Mouse (Mus musculus): ENCODE data around the gene Ank3. TPM values are rescaled to one million over a fixed set of nuclear protein-coding genes. Genes with fewer than 3 reads are reported as not detected.

Gene Ank3
- polyA plus RNA-seq, 1 experiment = 1.2 TPM

DNA sequence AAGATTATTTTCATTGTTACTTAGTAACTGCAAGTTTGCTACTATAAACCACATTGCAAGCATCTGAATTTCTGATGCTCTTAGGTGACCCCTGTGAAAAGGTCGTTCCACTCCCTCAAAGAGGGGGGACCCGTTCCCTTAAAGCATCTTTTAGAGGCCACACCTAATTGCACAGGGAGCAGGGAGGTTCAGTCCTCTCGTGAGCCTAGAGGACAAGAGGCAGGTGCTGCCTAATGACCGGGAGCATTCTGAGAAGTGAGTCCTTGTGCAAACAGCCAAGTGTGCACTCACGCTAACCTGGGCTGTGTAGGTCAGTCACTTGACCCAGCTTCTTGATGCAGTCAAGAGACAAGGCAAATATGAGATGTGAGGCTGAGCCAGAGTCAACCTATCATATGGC lies 52.4 kb downstream of the Ank3 start:
- H3K4me3 ChIP-seq (ENCODE audit: extremely low read depth, insufficient read depth, insufficient read length) = no peak overlapping the region
- WGBS = 70% methylated on average over 5 of the region's 5 CpGs
- H3K36me3 ChIP-seq (ENCODE audit: control insufficient read depth, insufficient read depth, low read length) = no peaks in the 10 kb centered on the region
- no peaks in the 10 kb centered on the region for H3K27me3 ChIP-seq (ENCODE audit: control insufficient read depth, insufficient read depth, low read length)
- TF ChIP-seq POLR2A (IDR thresholded peaks at IDR 0.05; ENCODE audit: low read depth, low read length) (no peak), CTCF (IDR thresholded peaks at IDR 0.05; ENCODE audit: extremely low read depth, insufficient read depth, insufficient read length, insufficient replicate concordance) (no peak)
- no peaks in the 10 kb centered on the region for H3K4me1 ChIP-seq (ENCODE audit: control insufficient read depth, insufficient read depth, insufficient read length)
- H3K27ac ChIP-seq (ENCODE audit: insufficient read depth, low read length) = no peak overlapping the region
- no peak for DNase-seq (ENCODE audit: low read depth in 1 of 2, low spot score in 2 of 2)

DNA sequence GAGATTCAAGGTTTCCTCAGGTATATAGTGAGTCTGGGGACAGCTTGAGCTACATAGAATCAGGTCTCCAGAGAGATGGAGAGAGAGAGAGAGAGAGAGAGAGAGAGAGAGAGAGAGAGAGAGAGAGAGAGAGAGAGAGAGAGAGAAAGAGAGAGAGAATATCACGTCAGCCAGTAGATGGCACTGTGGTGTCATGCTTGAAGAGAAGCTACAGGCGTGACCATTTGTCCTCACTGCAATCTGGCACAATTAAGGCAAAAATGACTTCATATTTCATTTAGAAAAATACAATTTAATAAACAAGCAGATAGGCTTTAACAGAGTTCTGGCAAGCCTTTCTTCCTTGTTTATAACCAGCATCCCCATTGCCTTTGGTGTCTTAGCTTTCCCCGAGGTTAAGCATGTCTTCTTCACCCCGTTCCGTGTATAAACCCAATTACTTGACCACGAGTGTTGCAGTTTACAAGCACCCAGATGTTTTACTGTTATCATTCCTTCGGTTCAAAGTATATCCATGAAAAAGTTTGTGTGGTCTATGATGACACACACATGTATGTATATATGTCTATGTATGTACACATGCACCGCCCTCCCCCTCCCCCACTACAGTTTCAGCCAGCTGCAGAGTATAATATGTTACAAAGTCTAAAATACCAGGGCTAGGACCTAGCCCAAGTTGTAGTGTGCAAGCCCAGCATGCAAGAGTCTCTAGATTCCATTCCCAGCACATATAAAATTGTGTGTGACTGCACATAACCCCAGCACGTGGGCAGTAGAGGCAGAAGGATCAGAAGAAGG lies 53.8 kb downstream of the Ank3 start:
- TF ChIP-seq CTCF (IDR thresholded peaks at IDR 0.05; ENCODE audit: extremely low read depth, insufficient read depth, insufficient read length, insufficient replicate concordance) = no peak
- TF ChIP-seq POLR2A (IDR thresholded peaks at IDR 0.05; ENCODE audit: low read depth, low read length) = no peak
- H3K27ac ChIP-seq (ENCODE audit: insufficient read depth, low read length) = no peak overlapping the region
- DNase-seq (ENCODE audit: low read depth in 1 of 2, low spot score in 2 of 2) = no peak
- H3K27me3 ChIP-seq (ENCODE audit: control insufficient read depth, insufficient read depth, low read length) = no peaks in the 10 kb centered on the region
- H3K36me3 ChIP-seq (ENCODE audit: control insufficient read depth, insufficient read depth, low read length) = no peaks in the 10 kb centered on the region
- WGBS = 62% methylated on average over 9 of the region's 9 CpGs
- no peaks in the 10 kb centered on the region for H3K4me1 ChIP-seq (ENCODE audit: control insufficient read depth, insufficient read depth, insufficient read length)
- no peak overlapping the region for H3K4me3 ChIP-seq (ENCODE audit: extremely low read depth, insufficient read depth, insufficient read length)

DNA sequence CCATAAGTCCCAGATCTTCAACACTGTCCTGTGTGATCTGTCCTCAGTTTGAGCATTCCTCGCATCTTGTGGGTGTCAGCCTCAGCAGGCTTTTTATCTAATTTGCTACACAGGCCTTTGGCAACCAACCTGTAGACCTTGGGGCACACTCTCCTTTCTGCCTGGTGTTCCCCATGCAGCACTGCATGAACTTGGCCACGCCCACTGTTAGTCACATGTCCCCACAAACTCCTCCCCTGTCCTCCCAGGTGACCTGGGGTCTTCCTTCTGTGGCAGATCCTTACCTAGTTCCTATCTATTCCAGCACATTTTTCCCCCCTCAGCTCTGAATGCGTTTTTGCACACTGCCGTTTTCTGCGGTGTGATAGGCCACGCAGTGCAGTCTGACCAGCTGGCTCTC lies 55.0 kb downstream of the Ank3 start:
- Histone ChIP-seq H3K36me3 (ENCODE audit: control insufficient read depth, insufficient read depth, low read length) (no peaks in the 10 kb centered on the region), H3K27me3 (ENCODE audit: control insufficient read depth, insufficient read depth, low read length) (no peaks in the 10 kb centered on the region), H3K27ac (ENCODE audit: insufficient read depth, low read length) (no peak overlapping the region), H3K4me1 (ENCODE audit: control insufficient read depth, insufficient read depth, insufficient read length) (no peaks in the 10 kb centered on the region), H3K4me3 (ENCODE audit: extremely low read depth, insufficient read depth, insufficient read length) (no peak overlapping the region)
- no peak for TF ChIP-seq CTCF (IDR thresholded peaks at IDR 0.05; ENCODE audit: extremely low read depth, insufficient read depth, insufficient read length, insufficient replicate concordance)
- TF ChIP-seq POLR2A (IDR thresholded peaks at IDR 0.05; ENCODE audit: low read depth, low read length) = no peak
- DNase-seq (ENCODE audit: low read depth in 1 of 2, low spot score in 2 of 2) = no peak
- 85% methylated on average over 6 of the region's 6 CpGs for WGBS

DNA sequence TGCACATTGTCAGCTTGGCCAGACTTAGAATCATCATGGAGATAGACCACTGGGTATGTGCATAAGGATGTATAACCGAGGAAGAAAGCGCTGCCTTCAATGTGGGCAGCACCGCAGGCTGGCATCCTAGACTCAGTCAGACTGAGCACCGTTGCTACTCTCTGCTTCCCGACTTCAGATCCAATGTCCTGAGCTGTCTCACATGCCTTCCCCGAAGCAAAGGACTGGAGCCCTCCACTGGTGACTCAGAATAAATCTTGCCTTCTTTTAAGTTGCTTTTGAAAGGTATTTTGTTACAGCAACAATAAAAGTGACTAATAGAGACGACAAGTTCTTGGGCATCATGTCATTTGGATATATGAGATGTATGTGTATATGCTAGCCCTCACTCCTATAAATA lies 55.9 kb downstream of the Ank3 start:
- Histone ChIP-seq H3K4me3 (ENCODE audit: extremely low read depth, insufficient read depth, insufficient read length) (no peak overlapping the region), H3K36me3 (ENCODE audit: control insufficient read depth, insufficient read depth, low read length) (no peaks in the 10 kb centered on the region), H3K27ac (ENCODE audit: insufficient read depth, low read length) (no peak overlapping the region), H3K4me1 (ENCODE audit: control insufficient read depth, insufficient read depth, insufficient read length) (no peaks in the 10 kb centered on the region), H3K27me3 (ENCODE audit: control insufficient read depth, insufficient read depth, low read length) (no peaks in the 10 kb centered on the region)
- no peak for TF ChIP-seq POLR2A (IDR thresholded peaks at IDR 0.05; ENCODE audit: low read depth, low read length)
- TF ChIP-seq CTCF (IDR thresholded peaks at IDR 0.05; ENCODE audit: extremely low read depth, insufficient read depth, insufficient read length, insufficient replicate concordance) = no peak
- 76% methylated on average over 7 of the region's 7 CpGs for WGBS
- no peak for DNase-seq (ENCODE audit: low read depth in 1 of 2, low spot score in 2 of 2)

DNA sequence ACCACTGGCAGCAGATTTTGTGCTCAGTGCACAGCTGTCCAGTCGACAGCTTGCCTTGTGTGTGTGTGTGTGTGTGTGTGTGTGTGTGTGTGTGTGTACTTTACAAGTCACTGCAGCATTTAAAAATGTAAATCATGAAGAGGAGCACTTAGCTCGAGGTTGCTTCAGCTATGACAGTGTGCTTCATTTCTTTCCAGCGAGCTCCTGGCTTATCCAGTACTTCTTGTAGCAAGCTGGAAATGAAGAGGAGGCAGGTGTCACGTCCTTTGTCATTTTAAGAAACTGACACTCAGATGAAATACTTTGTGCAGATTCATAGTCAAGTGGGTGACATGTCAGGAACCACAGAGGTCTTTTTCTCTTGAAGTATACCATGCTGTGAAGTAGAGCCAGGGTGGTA lies 66.3 kb downstream of the Ank3 start:
- DNase-seq (ENCODE audit: low read depth in 1 of 2, low spot score in 2 of 2) = no peak
- Histone ChIP-seq H3K4me3 (ENCODE audit: extremely low read depth, insufficient read depth, insufficient read length) (no peak overlapping the region), H3K4me1 (ENCODE audit: control insufficient read depth, insufficient read depth, insufficient read length) (no peaks in the 10 kb centered on the region), H3K36me3 (ENCODE audit: control insufficient read depth, insufficient read depth, low read length) (no peaks in the 10 kb centered on the region), H3K27me3 (ENCODE audit: control insufficient read depth, insufficient read depth, low read length) (no peaks in the 10 kb centered on the region), H3K27ac (ENCODE audit: insufficient read depth, low read length) (no peak overlapping the region)
- 74% methylated on average over 4 of the region's 4 CpGs for WGBS
- TF ChIP-seq CTCF (IDR thresholded peaks at IDR 0.05; ENCODE audit: extremely low read depth, insufficient read depth, insufficient read length, insufficient replicate concordance) (no peak), POLR2A (IDR thresholded peaks at IDR 0.05; ENCODE audit: low read depth, low read length) (no peak)

DNA sequence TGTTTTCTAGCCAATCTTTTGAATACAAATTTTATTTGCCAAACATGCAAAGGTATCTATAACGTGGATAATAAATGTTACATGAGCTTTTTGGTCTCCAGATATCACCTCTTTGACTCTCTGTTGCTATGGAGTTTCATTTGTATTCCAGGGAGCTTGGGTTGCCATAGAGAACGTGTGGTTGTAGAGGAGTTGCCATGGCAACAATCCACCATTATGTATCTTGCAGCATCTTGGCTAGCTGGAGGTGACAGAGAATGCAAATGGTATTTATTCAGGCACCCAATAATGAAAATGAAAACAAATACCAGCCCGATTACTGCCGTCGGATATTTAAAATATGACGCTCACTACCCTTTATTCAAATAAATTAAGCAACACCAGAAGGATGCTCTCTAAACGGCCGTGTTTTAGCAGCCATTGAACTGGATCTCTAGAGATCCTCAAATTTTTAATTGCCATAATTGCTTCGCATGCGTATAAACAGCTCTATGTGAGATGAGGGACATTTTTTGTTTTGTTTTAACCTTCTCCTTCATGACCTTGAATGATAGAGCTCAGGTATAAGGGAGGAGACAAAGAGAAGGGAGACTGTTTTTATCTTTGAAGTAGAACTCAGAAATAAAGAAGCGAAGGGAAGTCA lies 67.1 kb downstream of the Ank3 start:
- DNase-seq (ENCODE audit: low read depth in 1 of 2, low spot score in 2 of 2) = no peak
- H3K36me3 ChIP-seq (ENCODE audit: control insufficient read depth, insufficient read depth, low read length) = no peaks in the 10 kb centered on the region
- H3K27ac ChIP-seq (ENCODE audit: insufficient read depth, low read length) = no peak overlapping the region
- no peaks in the 10 kb centered on the region for H3K4me1 ChIP-seq (ENCODE audit: control insufficient read depth, insufficient read depth, insufficient read length)
- WGBS = 87% methylated on average over 11 of the region's 11 CpGs
- H3K4me3 ChIP-seq (ENCODE audit: extremely low read depth, insufficient read depth, insufficient read length) = no peak overlapping the region
- H3K27me3 ChIP-seq (ENCODE audit: control insufficient read depth, insufficient read depth, low read length) = no peaks in the 10 kb centered on the region
- TF ChIP-seq POLR2A (IDR thresholded peaks at IDR 0.05; ENCODE audit: low read depth, low read length) (no peak), CTCF (IDR thresholded peaks at IDR 0.05; ENCODE audit: extremely low read depth, insufficient read depth, insufficient read length, insufficient replicate concordance) (no peak)

DNA sequence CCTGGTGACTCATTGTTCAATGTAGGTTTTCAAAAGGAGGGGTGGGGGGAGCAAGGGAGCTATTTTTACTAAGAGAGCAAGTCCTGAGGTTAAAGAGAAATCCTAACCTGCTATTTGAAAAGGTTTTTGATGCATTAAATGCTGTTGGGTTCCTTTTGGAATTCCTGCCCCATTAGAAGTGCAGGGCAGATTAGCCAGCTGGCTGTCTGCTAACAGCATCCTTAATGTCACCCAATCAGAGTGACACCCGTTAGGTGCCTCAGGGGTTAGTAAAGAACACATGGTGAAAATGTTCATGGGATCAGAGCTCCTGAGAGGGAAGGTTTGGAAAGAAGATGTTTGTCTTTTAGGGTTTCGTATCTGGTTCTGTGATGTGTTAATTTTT lies 67.6 kb downstream of the Ank3 start:
- H3K4me3 ChIP-seq (ENCODE audit: extremely low read depth, insufficient read depth, insufficient read length) = no peak overlapping the region
- no peaks in the 10 kb centered on the region for H3K4me1 ChIP-seq (ENCODE audit: control insufficient read depth, insufficient read depth, insufficient read length)
- H3K27ac ChIP-seq (ENCODE audit: insufficient read depth, low read length) = no peak overlapping the region
- DNase-seq (ENCODE audit: low read depth in 1 of 2, low spot score in 2 of 2) = no peak
- WGBS = 87% methylated on average over 2 of the region's 2 CpGs
- no peak for TF ChIP-seq CTCF (IDR thresholded peaks at IDR 0.05; ENCODE audit: extremely low read depth, insufficient read depth, insufficient read length, insufficient replicate concordance)
- TF ChIP-seq POLR2A (IDR thresholded peaks at IDR 0.05; ENCODE audit: low read depth, low read length) = no peak
- no peaks in the 10 kb centered on the region for H3K36me3 ChIP-seq (ENCODE audit: control insufficient read depth, insufficient read depth, low read length)
- H3K27me3 ChIP-seq (ENCODE audit: control insufficient read depth, insufficient read depth, low read length) = no peaks in the 10 kb centered on the region

All from spleen, adult 2 months (tissue).